Mouse (Mus musculus) G1E-ER4 (cell line): ENCODE data around the gene Serf2. TPM values are rescaled to one million over a fixed set of nuclear protein-coding genes. Genes with fewer than 3 reads are reported as not detected.

Experiments
- GATA1 ChIP-seq: IDR thresholded peaks from one replicate; pipeline ENCODE4 v1.8.0; 2012; ENCODE audit warnings: low read length, inconsistent platforms
- polyA plus RNA-seq: library from polyadenylated mRNA; stranded (reverse); fragments of >175 nt; gene quantifications from 2 replicates; pipeline ENCODE4 v1.2.3, GENCODE M21; 2012

The Serf2 gene
- polyA plus RNA-seq, 1 experiment: 304 TPM

DNA sequence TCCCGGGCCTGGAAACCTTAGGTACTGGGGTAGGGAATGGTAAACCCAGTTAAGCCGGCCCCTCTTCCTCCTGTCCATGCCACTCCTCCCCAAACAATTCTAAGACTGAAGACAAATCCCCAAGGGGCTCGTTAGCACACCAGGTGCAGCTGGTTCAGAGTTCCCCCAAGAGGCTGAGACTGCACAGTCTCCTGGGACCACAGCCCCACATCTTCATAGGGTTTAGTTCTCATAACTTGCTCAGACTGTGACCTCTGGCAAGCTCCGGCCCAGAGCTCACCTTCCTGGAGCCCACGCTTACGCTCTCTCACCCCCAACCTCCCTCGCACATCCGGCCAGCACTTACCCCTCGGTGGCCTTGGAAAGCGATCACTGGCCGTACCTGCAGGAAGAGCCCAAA is 7.2 kb upstream of the Serf2 start:
- no peak for TF ChIP-seq GATA1

DNA sequence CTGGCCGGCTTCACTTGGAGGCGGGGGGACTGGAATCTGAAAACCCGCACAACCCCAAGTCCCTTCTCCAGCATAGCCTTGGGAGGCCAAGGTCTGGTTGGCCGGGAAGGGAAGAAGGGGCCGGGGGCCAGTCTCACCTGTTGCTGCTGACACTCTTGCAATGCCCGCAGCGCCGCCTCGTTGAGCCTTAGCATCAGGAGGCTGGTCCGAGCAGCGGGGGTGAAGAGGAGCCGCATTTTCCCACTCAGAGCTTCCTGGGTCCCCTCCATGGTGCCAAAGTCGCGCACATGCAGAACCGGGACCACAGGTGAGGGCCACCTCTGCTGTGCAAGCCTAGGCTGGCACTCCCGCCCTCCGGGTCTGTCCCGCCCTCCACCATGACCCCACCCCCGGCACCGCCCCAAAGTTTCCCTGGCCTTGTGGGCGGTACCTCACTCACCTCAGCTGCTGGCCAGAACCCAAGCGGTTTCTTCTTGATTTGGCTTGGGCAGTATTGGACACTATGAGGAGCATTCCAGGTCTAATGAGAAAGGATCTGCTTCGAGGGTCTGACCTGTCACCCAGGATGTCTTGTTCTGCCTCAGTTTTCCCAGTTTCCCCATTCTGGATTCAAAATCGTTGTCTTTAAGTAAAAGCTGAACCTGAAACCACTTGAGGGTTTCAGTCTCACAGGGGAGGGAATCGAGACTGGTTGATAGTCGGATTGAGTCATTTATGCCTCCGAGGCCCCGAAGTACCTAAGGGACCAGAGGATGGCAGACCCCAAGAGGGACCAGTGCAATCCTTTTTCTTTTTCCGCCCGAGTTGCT is 6.5 kb upstream of the Serf2 start:
- TF ChIP-seq GATA1: no peak

DNA sequence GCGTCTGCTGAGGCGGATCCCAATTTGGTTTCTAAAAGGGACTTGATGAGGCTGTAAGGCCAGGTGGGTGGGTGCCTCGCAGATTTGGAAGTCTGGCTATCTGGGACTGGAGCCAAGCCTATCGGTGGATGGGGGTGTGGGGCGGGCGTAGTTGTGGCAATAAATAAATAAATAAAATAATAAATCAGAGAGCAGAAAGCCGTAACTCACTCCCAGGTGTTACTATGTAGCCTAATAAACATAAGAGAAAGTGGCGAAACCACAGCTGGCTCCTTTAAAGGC is 6.0 kb upstream of the Serf2 start:
- no peak for TF ChIP-seq GATA1

DNA sequence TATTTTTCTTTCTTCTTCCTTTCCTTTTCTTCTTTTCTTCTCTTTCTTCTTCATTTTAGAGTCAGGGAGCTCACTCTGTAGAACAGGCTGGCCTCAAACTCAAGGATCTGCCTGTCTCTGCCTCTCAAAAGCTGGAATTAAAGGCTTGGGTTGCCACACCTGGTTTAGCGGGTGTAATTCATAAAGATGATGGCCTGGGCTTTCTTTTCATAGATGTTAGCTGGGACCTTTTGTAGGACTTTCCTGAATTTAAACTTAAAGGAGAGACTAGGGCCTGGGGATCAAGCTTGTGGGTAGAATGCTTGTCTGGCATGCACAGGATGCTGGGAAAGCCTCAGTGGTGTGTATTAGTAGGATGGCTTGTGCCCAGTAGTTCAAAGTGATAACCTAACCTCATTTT is 4.8 kb upstream of the Serf2 start, which contains the start of gene Ell3:
Gene Ell3 (minus strand): TSS at position 101 of the 400 bp plus-strand sequence.
- TF ChIP-seq GATA1: no peak

DNA sequence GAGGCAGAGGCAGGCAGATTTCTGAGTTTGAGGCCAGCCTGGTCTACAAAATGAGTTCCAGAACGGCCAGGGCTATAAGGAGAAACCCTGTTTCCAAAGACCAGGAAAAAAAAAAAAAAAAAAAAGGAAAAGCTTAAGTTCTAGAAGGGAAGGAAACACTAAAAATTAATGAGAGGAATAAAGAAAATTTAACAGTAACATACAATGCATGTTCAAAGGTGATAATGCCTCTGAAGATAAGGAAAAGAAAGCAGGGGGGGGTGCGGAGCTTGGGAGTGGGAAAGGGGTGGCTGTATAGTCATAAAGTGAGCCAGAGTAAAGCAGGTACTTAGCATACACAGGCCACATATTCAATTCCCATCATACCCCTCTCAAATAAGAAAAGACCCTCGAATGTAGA is 3.9 kb upstream of the Serf2 start:
- TF ChIP-seq GATA1: no peak

DNA sequence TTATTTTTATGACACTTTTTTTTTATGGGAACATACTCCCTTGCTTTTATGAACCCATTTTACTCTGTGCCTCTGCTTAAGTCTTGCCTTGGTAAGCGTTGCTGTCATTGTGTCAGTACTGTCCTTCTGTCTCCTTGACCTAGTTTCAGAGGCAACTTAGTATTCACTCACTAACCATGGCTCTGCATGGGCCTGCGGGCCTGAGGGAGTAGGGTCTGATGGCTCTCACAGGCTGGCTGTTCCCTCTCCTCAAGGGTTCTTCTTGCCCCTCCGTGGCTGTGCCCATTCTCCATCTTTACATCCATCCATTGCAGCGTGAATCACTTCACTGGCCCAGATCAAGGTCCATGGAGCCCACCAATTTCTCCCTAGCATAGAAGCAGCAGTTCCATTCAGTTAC is 2.5 kb upstream of the Serf2 start:
- no peak for TF ChIP-seq GATA1

DNA sequence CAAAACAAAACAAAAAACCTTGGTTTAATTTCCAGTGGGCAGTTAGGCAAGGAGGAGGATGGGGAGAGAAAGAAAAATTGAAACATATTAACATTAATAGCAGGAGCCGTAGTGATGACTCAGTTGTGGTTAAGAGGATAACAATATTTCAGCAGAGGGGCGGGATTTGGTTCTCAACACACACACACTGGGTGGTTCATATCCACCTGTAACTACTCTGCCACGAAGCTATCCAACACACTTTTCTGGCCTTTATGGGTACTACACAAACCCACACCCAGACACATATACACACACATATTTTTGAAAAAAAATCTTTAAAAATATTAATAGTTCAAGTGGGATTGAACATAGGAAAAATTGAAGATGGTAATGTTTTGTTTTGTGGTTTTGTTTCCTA is 2.0 kb upstream of the Serf2 start:
- no peak for TF ChIP-seq GATA1

DNA sequence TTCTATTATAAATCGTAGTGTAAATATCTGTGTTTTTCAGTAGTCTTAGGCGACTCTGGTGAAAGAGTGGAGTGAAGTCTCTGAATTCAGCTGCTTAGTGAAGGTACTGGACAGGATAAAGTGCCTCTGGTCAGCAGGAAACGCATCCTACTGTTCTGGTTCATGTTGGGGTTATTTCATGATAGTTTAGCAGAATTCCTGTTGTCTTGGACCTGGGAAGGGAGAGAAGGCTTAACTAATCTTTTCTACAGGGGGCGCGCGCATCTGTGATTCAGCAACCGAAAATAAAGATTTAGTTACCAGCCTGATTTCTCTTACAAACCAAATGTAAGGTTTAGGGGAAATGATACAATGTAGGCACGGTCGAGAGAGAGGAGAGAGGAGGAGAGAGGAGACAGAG is 859 bp upstream of the Serf2 start:
- no peak for TF ChIP-seq GATA1

DNA sequence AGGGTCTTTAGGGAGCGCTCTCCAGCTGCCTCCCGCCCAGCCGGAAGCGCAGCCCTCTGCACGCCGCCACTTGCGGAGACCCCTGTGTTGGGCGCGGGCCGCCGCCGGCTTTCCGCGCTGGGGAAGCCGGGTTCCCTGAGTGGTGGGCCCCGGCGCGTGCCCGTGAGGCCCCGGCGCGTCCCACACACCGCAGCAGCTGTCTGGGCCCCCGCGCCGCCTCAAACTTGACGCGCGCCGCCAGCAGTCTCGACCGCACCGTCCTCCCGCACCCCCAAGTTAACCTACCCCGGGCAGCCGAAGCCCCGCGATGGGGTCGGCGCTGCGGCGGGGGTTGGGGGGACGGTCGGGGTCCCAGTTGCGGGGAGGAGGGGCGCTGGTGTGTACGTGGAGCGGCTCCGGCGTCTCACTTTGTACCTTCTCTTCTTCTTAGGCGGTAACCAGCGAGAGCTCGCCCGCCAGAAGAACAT is 583 bp downstream of the Serf2 start:
- no peak for TF ChIP-seq GATA1

DNA sequence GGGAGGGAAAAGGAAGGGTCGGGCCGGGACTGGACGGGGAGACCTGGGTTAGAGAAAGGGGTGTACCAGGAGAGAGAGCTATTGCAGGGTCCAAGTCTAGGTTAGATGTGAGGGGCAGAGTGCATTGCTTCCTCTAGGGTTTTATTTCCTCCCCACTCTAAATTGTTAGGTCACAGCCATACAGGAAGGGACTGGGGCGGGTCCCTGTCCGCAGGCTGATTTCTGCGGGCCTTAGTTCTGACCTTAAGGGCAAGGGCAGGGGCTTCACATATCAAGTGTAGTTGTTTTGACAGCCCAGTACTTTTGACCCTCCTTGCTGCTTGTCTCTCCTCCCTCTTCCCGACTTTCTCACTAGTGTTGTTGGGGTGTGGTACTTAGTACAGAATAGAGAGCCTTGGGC is 1.1 kb downstream of the Serf2 start:
- no peak for TF ChIP-seq GATA1

DNA sequence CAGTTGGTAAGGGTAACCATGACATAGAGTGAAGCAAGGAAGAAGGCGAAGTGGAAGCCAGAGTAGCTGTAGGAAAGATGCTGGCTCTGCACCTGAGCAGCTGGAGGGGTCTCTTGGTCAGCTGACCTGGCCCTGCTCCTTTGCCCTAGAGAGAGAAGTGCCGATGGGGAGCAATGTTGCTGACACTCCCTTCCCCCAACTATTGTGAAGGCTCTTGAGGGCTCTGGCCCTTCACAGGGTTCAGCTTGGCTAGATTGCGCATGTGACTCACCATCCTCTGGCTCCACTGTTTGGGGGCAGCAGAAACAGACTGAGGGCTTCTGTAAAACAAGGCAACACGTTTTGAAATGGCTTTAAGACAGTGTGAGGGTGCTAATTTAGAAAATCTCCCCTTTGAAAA is 3.4 kb downstream of the Serf2 start:
- TF ChIP-seq GATA1: no peak

DNA sequence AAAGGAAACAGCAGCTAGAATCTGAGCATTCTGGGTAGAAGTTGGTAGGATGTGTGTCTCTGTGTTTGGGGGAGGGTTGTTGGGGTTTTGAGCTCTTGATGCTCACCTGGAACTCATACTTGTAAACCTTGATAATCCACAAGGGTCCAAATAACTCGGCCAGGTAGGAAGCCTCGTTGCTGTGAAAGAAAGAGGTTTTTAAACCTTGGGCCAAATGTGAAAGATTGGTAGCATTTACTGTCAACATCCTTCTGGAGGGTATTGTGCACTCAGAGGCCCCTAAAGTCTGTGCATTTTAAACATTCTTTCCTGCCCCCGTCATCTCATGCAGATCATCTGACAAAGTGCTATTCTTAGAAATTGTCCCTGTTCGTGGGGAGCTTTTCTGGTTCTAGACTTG is 4.0 kb downstream of the Serf2 start, which contains the start of gene Hypk:
Gene Hypk (plus strand): TSS at position 301 of the 400 bp plus-strand sequence.
- TF ChIP-seq GATA1: no peak

DNA sequence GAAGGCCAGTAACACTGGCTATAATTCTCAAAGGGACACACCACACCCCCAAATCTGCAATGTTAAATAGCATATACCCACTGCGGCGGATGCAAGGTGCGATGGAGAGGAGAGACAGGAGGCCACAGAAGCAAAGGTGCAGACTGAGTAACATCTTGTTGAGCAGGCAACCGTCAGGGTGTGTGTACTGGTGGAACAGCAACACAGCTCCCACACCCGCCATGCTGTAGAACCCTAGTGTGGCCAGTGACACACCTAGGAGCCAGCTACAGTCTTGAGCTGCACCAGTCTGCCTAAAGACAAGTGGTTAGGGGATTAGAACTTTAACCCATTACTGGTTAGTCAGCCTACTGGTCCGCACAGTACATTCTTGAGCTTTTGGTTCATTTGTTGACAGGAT is 4.9 kb downstream of the Serf2 start:
- no peak for TF ChIP-seq GATA1

DNA sequence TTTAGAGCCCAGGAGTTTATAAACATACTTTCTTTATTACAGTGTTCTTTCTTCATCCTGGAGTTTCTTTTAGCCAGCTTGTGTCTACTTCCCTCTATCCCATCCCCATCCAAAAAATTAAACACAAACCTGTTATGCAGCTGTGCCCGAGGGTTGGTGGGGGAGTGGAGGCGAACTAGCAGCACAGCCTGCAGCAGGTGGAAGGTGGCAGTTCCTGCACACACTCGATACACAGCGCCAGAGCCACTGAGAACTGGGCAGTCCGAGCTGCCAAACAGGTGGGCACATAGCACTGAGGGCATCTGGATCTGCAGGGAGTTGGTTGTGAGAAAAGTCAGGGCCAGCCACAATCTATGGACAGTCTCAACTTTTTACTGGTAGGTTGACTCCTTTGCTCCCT is 6.5 kb downstream of the Serf2 start:
- TF ChIP-seq GATA1: no peak

DNA sequence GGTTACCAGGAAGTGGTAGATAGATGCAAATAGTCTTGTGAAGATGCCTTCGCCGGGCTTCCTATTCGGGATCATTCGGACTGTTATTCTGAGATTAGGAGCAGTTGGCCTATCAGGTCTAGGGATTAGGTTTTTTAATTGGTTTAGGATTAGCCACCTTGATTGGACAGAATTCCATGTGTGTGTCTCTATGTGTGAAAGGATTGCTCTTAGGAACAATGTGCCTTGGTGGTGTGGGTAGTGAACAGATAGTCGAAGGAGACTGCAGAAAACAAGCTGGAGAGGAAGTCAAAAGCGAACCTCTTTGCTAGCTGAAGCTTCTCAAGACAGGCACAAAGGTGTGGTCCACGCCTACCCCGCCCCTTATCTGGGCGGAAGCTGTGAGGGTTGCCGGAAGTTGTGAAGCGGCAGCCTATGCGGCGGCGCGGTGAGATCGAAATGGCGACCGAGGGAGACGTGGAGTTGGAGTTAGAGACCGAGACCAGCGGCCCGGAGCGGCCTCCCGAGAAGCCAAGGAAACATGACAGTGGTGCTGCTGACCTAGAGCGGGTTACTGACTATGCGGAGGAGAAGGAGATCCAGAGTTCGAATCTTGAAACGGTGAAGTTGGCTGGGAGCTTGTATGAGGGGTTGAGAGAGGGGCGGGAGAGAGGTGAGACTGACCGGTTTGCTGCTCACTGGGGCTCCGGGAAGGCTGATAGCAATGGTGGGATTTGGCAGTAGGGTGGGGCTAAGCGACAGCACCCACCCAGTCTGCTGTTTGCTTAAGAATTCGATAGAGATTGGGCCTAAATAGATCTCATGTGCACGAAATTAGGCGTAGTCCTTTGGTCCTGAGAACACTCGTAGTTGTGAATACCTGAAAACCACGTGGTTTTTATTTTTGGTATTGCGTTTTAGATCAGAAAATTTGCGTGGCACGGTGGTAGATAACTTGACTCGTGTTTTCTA is 8.0 kb downstream of the Serf2 start, which contains the start of gene Serinc4:
Gene Serinc4 (minus strand): TSS at position 90 of the 951 bp plus-strand sequence.
- TF ChIP-seq GATA1: no peak

DNA sequence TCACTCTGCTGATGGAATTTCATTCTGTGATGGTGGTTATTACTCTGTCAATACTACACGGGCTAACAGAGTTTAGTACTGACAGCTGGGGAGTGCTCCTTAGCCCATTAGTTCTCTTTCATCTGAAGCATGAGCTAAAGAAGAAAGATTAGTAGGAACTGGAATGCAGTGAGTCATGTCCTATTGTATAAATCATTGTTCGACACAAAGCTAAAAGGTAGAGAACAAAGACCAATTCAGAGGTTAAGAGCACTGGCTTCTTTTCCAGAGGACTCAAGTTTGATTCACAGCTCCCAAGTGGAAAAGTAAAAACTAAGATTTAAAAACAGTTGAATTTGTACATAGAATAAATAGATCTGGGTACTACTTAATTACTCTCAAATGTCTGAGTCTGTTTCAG is 11.1 kb downstream of the Serf2 start:
- TF ChIP-seq GATA1: no peak
